Mouse (Mus musculus) limb, embryonic 15.5 days (tissue): ENCODE measurements around the gene Mybpc2. TPM values are rescaled to one million over a fixed set of nuclear protein-coding genes. Genes with fewer than 3 reads are reported as not detected.
A peak's percentile ranks its signal among the peaks of the same experiment; 100 is the strongest.

Source experiments
- ATAC-seq: fragments of 200-750 bp; cut with Nextera tagmentation; 2 replicates; pipeline ENCODE4 v1.8.0; 2017; ENCODE audit warnings: low read depth, moderate TSS enrichment; ENCODE audit not compliant: insufficient number of reproducible peaks, low FRiP score, low TSS enrichment
- H3K27ac ChIP-seq: fragments of 300-500 bp; sonication (generic); 2 replicates; pipeline ENCODE4 v1.5.1; 2015; ENCODE audit warnings: moderate library complexity, mild to moderate bottlenecking, inconsistent platforms
- H3K27me3 ChIP-seq: fragments of 300-500 bp; sonication (generic); 2 replicates; pipeline ENCODE4 v1.6.1; 2015; ENCODE audit warnings: inconsistent platforms
- H3K36me3 ChIP-seq: fragments of 300-500 bp; sonication (generic); 2 replicates; pipeline ENCODE4 v1.6.1; 2015; ENCODE audit warnings: inconsistent platforms
- H3K4me1 ChIP-seq: fragments of 300-500 bp; sonication (generic); 2 replicates; pipeline ENCODE4 v1.6.1; 2015; ENCODE audit warnings: inconsistent platforms
- H3K4me2 ChIP-seq: fragments of 300-500 bp; sonication (generic); 2 replicates; pipeline ENCODE4 v1.6.1; 2015; ENCODE audit warnings: mild to moderate bottlenecking, inconsistent platforms
- H3K4me3 ChIP-seq: fragments of 300-500 bp; sonication (generic); 2 replicates; pipeline ENCODE4 v1.5.1; 2015; ENCODE audit warnings: mild to moderate bottlenecking, inconsistent platforms
- H3K9ac ChIP-seq: fragments of 300-500 bp; sonication (generic); 2 replicates; pipeline ENCODE4 v1.6.1; 2015; ENCODE audit warnings: inconsistent platforms
- H3K9me3 ChIP-seq: fragments of 300-500 bp; sonication (generic); 2 replicates; pipeline ENCODE4 v1.6.1; 2016; ENCODE audit warnings: inconsistent platforms
- WGBS: fragments of 180-500 bp; shearing (Covaris S2); methylation state at CpG from one replicate; pipeline ENCODE4 v1.1.7; 2015; 5-methylcytosine and 5-hydroxymethylcytosine counted together
- polyA plus RNA-seq: library from polyadenylated mRNA; unstranded; fragments of >200 nt; fragmentation: Nextera tagmentation; extraction: Ambion mirVana; gene quantifications from 2 replicates; pipeline ENCODE4 v1.2.1, GENCODE M21; 2015

The Mybpc2 gene
- polyA plus RNA-seq, 1 experiment from 2014 or later: 0.13 TPM

DNA sequence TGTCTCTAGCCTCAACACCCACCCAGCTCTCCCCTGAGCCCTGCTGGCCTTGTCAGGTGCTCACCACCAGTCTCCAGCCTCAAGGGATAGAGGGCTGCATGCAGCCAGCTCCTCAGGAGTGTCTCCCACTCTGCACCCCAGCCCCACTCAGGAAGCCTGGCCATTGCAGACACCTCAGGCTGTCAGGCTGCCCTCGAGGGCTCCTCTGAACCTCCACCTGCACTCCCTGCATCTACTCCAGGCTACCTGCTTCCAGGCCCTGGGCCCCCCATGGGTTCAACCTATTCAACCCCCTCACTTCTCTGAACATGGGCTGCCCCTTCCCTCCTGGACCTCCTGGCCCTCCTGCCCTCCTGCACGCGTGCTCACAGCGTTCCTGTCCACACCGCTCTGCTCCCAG lies 33.1 kb downstream of the Mybpc2 start:
- Histone ChIP-seq H3K9me3 (no peaks in the 10 kb centered on the region), H3K27ac (no peak overlapping the region), H3K27me3 (no peaks in the 10 kb centered on the region), H3K4me2 (no peak overlapping the region), H3K4me1 (peaks cover 14% of the 10 kb centered on the region), H3K4me3 (no peak overlapping the region), H3K36me3 (peaks cover 60% of the 10 kb centered on the region), H3K9ac (no peak overlapping the region)
- 94% methylated on average over 5 of the region's 5 CpGs for WGBS
- no peak for ATAC-seq

DNA sequence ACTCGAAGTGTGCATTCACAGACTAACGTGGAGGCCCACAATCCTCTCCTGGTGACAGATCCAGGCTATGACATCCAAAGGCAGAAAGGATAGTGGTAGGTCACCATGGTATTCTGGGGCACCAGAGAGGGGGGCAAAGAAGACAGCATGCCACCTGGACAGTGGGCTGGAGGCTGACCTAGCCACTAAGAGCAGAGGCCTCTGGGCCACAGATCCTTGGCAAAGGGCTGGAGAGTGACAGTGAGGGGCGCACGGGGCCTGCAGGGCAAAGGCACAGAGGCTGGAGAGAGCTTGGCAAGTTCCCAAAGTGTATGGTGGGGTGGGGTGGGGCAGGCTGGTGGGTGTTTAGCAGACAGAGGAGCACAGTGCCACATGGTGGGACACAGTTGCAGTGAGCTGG lies 34.2 kb downstream of the Mybpc2 start:
- Histone ChIP-seq H3K27me3 (no peaks in the 10 kb centered on the region), H3K4me2 (no peak overlapping the region), H3K9ac (no peak overlapping the region), H3K27ac (no peak overlapping the region), H3K4me3 (no peak overlapping the region), H3K4me1 (peaks cover 8% of the 10 kb centered on the region), H3K9me3 (no peaks in the 10 kb centered on the region), H3K36me3 (peaks cover 60% of the 10 kb centered on the region)
- ATAC-seq: no peak
- 91% methylated on average over 4 of the region's 4 CpGs for WGBS

DNA sequence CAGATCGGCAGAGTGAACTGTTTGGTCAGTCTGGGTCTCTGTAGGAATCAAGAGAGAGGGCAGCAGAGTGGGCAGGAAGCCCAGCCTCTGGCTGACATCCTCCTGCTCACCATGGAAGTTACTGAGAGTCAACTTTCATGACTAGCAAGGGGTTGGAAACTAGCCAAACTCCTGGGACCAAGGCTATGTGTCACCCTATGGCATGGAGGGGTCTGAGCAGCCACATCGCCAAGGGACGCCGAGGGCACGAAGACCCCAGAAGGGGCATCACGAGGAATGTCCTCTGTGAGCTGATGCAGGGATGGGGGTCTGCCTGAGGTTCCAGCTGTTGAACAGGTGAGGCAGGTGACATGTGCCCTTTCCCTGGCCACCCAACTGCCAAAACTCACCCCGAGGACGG lies 35.9 kb downstream of the Mybpc2 start:
- H3K27ac ChIP-seq: no peak overlapping the region
- 90% methylated on average over 8 of the region's 8 CpGs for WGBS
- H3K4me1 ChIP-seq: no peaks in the 10 kb centered on the region
- peaks cover 53% of the 10 kb centered on the region for H3K36me3 ChIP-seq
- H3K9ac ChIP-seq: no peak overlapping the region
- no peak for ATAC-seq
- H3K4me3 ChIP-seq: no peak overlapping the region
- H3K9me3 ChIP-seq: no peaks in the 10 kb centered on the region
- no peak overlapping the region for H3K4me2 ChIP-seq
- no peaks in the 10 kb centered on the region for H3K27me3 ChIP-seq

- Histone ChIP-seq H3K9me3 (no peaks in the 10 kb centered on the region), H3K27ac (no peak overlapping the region), H3K4me1 (no peaks in the 10 kb centered on the region), H3K4me2 (no peak overlapping the region), H3K27me3 (peaks cover 3% of the 10 kb centered on the region), H3K36me3 (peaks cover 48% of the 10 kb centered on the region), H3K4me3 (no peak overlapping the region), H3K9ac (no peak overlapping the region)
- ATAC-seq: no peak
- 88% methylated on average over 7 of the region's 7 CpGs for WGBS
Observed at GRCm38 (mm10) chr7:44487936-44488335, 36.5 kb downstream of the Mybpc2 start.

DNA sequence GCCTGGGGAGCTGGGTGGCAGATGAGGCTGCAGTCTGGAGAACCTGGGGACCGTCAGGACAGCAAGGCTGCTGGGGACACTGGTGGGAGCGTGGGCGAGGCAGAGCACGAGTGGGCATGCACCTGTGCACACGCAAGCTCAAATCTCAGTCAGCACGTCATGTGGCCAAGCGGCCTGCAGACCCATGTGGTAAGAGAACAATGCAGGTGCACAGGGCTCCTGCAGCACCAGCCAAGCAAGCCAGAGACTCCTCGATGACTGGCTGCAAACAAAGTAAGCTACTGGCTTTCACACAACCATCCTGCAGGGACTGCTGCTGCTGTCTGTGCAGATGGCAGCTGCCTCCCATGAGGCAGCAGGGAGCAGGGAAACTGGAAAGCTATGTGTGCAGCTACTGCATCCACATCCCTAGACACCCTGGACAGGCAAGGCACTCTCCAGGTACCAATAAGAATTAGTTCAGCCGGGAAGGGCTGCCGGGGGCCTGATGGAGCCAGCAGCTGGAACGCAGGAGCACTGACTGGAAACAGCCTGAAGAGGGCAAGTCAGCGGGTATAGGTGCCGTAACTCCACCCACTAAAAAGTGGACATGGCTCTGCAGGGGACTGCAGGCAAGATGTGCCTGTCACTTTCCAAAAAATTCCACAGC lies 37.4 kb downstream of the Mybpc2 start:
- Histone ChIP-seq H3K36me3 (peaks cover 39% of the 10 kb centered on the region), H3K9ac (no peak overlapping the region), H3K27me3 (peaks cover 12% of the 10 kb centered on the region), H3K4me3 (no peak overlapping the region), H3K27ac (no peak overlapping the region), H3K4me2 (no peak overlapping the region), H3K4me1 (no peaks in the 10 kb centered on the region), H3K9me3 (no peaks in the 10 kb centered on the region)
- ATAC-seq: no peak
- 64% methylated on average over 13 of the region's 13 CpGs for WGBS

DNA sequence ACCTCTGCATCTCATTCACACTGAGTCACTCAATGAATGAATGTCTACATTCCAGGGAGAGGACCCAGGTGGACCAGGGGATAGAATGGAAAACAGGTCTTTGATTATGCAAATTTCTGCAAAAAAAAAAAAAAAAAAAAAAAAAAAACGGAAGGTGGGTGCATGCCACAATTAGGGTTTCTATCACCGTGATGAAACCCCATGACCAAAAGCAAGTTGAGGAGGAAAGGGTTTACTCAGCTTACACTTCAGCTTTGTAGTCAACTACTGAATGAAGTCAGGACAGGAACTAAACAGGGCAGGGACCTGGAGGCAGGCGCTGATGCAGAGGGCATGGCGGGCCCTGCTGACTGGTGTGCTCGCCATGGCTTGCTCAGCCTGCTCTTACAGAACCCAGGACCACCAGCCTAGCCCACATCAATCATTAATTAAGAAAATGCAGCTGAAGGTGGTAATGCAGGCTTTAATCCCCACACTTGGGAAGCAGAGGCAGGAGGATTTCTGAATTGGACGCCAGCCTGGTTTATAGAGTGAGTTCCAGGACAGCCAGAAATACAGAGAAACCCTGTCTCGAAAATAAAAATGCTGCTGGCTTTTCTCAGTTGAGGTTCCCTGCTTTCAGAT lies 38.8 kb downstream of the Mybpc2 start:
- WGBS: 76% methylated on average over 7 of the region's 7 CpGs
- H3K27ac ChIP-seq: no peak overlapping the region
- H3K4me2 ChIP-seq: no peak overlapping the region
- H3K4me3 ChIP-seq: no peak overlapping the region
- no peaks in the 10 kb centered on the region for H3K4me1 ChIP-seq
- peaks cover 26% of the 10 kb centered on the region for H3K36me3 ChIP-seq
- H3K27me3 ChIP-seq: peaks cover 16% of the 10 kb centered on the region
- no peaks in the 10 kb centered on the region for H3K9me3 ChIP-seq
- no peak for ATAC-seq
- H3K9ac ChIP-seq: no peak overlapping the region

- Histone ChIP-seq H3K27me3 (peaks cover 18% of the 10 kb centered on the region), H3K9me3 (no peaks in the 10 kb centered on the region), H3K9ac (no peak overlapping the region), H3K4me1 (no peaks in the 10 kb centered on the region), H3K36me3 (peaks cover 19% of the 10 kb centered on the region), H3K4me3 (no peak overlapping the region), H3K27ac (no peak overlapping the region), H3K4me2 (no peak overlapping the region)
- ATAC-seq: no peak
- WGBS: 39% methylated on average over 5 of the region's 5 CpGs
Observed at GRCm38 (mm10) chr7:44484841-44485571, 39.5 kb downstream of the Mybpc2 start.

DNA sequence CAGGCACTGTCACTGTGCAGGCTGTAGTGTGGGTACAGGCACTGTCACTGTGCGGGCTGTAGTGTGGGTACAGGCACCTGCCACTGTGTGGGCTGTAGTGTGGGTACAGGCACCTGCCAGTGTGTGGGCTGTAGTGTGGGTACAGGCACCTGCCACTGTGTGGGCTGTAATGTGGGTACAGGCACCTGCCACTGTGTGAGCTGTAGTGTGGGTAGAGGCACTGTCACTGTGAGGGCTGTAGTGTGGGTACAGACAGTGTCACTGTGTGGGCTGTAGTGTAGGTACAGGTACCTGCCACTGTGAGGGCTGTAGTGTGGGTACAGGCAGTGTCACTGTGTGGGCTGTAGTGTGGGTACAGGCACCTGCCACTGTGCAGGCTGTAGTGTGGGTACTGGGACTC lies 40.3 kb downstream of the Mybpc2 start:
- H3K9me3 ChIP-seq: no peaks in the 10 kb centered on the region
- no peak for ATAC-seq
- WGBS: 91% methylated on average over 1 of the region's 1 CpGs
- H3K4me1 ChIP-seq: no peaks in the 10 kb centered on the region
- peaks cover 12% of the 10 kb centered on the region for H3K36me3 ChIP-seq
- H3K4me3 ChIP-seq: no peak overlapping the region
- H3K27me3 ChIP-seq: peaks cover 18% of the 10 kb centered on the region
- H3K4me2 ChIP-seq: no peak overlapping the region
- H3K9ac ChIP-seq: no peak overlapping the region
- no peak overlapping the region for H3K27ac ChIP-seq

DNA sequence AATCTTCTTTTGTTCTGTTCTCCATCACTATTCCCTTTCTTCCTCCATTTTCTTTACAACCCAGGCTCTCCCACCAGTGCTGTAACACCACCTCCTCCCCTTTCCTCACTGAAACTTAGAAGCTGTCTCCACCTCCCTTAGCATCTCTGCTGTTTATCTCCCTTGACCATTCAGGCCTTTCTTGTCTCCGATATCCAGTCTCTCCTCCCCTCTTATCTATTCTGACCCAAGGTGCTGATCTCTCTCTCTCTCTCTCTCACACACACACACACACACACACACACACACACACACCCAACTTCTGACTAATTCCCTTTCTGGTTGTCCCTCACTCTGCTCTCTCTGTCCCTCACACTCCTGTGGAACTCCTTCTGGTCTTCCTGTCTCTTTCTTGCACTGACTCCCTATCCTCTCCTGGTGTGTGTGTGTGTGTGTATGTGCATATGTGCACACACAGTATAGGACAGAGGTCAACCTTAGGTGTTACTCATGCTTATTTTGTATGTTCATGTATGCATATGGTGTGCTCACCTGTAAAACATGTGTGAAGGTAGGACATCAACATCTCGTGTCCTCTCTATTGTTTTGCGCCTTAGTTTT lies 41.5 kb downstream of the Mybpc2 start:
- Histone ChIP-seq H3K4me1 (no peaks in the 10 kb centered on the region), H3K27me3 (peaks cover 18% of the 10 kb centered on the region), H3K9ac (no peak overlapping the region), H3K4me3 (no peak overlapping the region), H3K4me2 (no peak overlapping the region), H3K27ac (no peak overlapping the region), H3K9me3 (no peaks in the 10 kb centered on the region), H3K36me3 (0 out of 2 replicates have a peak, but pooled peaks cover 4% of the 10 kb centered on the region)
- no peak for ATAC-seq
- 69% methylated on average over 3 of the region's 3 CpGs for WGBS

DNA sequence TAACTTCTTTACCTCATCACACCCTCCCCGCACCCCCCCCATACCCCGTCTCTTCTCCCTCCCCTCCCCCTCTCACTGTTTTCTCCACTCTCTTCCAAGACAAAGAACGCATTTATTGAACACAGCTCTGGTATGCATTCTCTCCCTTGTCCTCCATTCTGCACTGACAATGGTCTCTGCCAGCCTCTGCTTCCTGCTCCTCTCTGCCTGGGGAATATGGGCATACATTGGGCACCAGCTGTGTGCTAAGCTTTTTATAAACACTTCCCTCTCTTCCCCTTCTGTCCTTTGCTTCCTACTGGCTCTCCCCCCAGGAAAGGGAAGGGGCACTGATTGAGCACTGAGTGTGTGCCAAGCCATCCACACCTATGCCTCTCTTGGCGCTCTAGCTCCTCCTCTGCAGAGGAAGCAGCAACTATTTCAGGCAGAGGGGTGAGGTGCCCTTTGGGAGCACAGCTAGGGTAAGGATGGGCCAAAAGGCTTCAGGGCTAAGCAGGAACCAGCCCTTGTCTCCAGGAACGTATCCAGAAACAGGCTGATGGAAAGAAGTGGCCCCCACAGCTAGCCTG lies 49.3 kb downstream of the Mybpc2 start:
- Histone ChIP-seq H3K4me2 (no peak overlapping the region), H3K4me1 (peaks cover 33% of the 10 kb centered on the region), H3K9ac (no peak overlapping the region), H3K27ac (no peak overlapping the region), H3K36me3 (peaks cover 3% of the 10 kb centered on the region; the same call in 1 of the 2 replicates), H3K9me3 (no peaks in the 10 kb centered on the region), H3K4me3 (no peak overlapping the region), H3K27me3 (peaks cover 19% of the 10 kb centered on the region)
- ATAC-seq: no peak
- WGBS: 33% methylated on average over 5 of the region's 5 CpGs

- Histone ChIP-seq H3K36me3 (peaks cover 9% of the 10 kb centered on the region; the same call in 1 of the 2 replicates), H3K4me2 (no peak overlapping the region), H3K9me3 (no peaks in the 10 kb centered on the region), H3K27me3 (peaks cover 19% of the 10 kb centered on the region), H3K9ac (no peak overlapping the region), H3K27ac (peak overlapping the region; percentile 24; the same call in 1 of the 2 replicates), H3K4me1 (peaks cover 33% of the 10 kb centered on the region), H3K4me3 (0 out of 2 replicates have a peak overlapping the region, but pooled peaks have one; percentile 5)
- ATAC-seq: 0 out of 2 replicates have a peak, but pooled peaks have one; percentile 17
- 17% methylated on average over 4 of the region's 4 CpGs for WGBS
Observed at GRCm38 (mm10) chr7:44474419-44474818, 50.0 kb downstream of the Mybpc2 start.
